Mouse (Mus musculus): ENCODE results near the gene Ndufv3. TPM values are rescaled to one million over a fixed set of nuclear protein-coding genes. Genes with fewer than 3 reads are reported as not detected.

The Ndufv3 gene
- polyA plus RNA-seq, 1 experiment from 2014 or later = 534 TPM

GRCm38 (mm10) chr17:31486616-31487198 is 33.2 kb upstream of the Ndufv3 start:
- Histone ChIP-seq H3K27me3 (replicated peaks; ENCODE audit: control insufficient read depth, insufficient read depth, low read length) (no peaks in the 10 kb centered on the region), H3K36me3 (ENCODE audit: control insufficient read depth, insufficient read depth) (no peaks in the 10 kb centered on the region), H3K9ac (ENCODE audit: low read depth, low read length) (no peak overlapping the region), H3K27ac (ENCODE audit: low read depth, low read length) (no peak overlapping the region), H3K4me1 (replicated peaks; ENCODE audit: control insufficient read depth, insufficient read depth, low read length) (no peaks in the 10 kb centered on the region; the same call in 1 of the 2 replicates), H3K4me3 (ENCODE audit: low read depth, low read length) (no peak overlapping the region), H3K4me2 (replicated peaks; ENCODE audit: low read depth) (no peak overlapping the region), H3K9me3 (ENCODE audit: control insufficient read depth) (no peaks in the 10 kb centered on the region)
- ATAC-seq = no peak
- WGBS = 80% methylated on average over 10 of the region's 10 CpGs
- TF ChIP-seq CTCF (IDR thresholded peaks at IDR 0.05; ENCODE audit: low read depth) = no peak

GRCm38 (mm10) chr17:31487433-31488060 is 32.4 kb upstream of the Ndufv3 start:
- no peak overlapping the region for H3K27ac ChIP-seq (ENCODE audit: low read depth, low read length)
- H3K27me3 ChIP-seq (replicated peaks; ENCODE audit: control insufficient read depth, insufficient read depth, low read length) = no peaks in the 10 kb centered on the region
- H3K4me1 ChIP-seq (replicated peaks; ENCODE audit: control insufficient read depth, insufficient read depth, low read length) = no peaks in the 10 kb centered on the region; the same call in 1 of the 2 replicates
- H3K9ac ChIP-seq (ENCODE audit: low read depth, low read length) = no peak overlapping the region
- H3K9me3 ChIP-seq (ENCODE audit: control insufficient read depth) = no peaks in the 10 kb centered on the region
- TF ChIP-seq CTCF (IDR thresholded peaks at IDR 0.05; ENCODE audit: low read depth) = no peak
- ATAC-seq = peak; percentile 54
- no peak overlapping the region for H3K4me3 ChIP-seq (ENCODE audit: low read depth, low read length)
- 25% methylated on average over 6 of the region's 6 CpGs for WGBS
- no peaks in the 10 kb centered on the region for H3K36me3 ChIP-seq (ENCODE audit: control insufficient read depth, insufficient read depth)
- no peak overlapping the region for H3K4me2 ChIP-seq (replicated peaks; ENCODE audit: low read depth)

GRCm38 (mm10) chr17:31491355-31491754 is 28.6 kb upstream of the Ndufv3 start:
- no peak overlapping the region for H3K27ac ChIP-seq (ENCODE audit: low read depth, low read length)
- no peak overlapping the region for H3K9ac ChIP-seq (ENCODE audit: low read depth, low read length)
- no peaks in the 10 kb centered on the region for H3K27me3 ChIP-seq (replicated peaks; ENCODE audit: control insufficient read depth, insufficient read depth, low read length)
- no peaks in the 10 kb centered on the region for H3K9me3 ChIP-seq (ENCODE audit: control insufficient read depth)
- H3K36me3 ChIP-seq (ENCODE audit: control insufficient read depth, insufficient read depth) = peaks cover 16% of the 10 kb centered on the region
- no peak for ATAC-seq
- no peak overlapping the region for H3K4me3 ChIP-seq (ENCODE audit: low read depth, low read length)
- no peak overlapping the region for H3K4me2 ChIP-seq (replicated peaks; ENCODE audit: low read depth)
- no peaks in the 10 kb centered on the region; the same call in 1 of the 2 replicates for H3K4me1 ChIP-seq (replicated peaks; ENCODE audit: control insufficient read depth, insufficient read depth, low read length)
- TF ChIP-seq CTCF (IDR thresholded peaks at IDR 0.05; ENCODE audit: low read depth) = no peak

GRCm38 (mm10) chr17:31492416-31492815 is 27.5 kb upstream of the Ndufv3 start:
- peak; percentile 99 for TF ChIP-seq CTCF (IDR thresholded peaks at IDR 0.05; ENCODE audit: low read depth)
- H3K36me3 ChIP-seq (ENCODE audit: control insufficient read depth, insufficient read depth) = peaks cover 24% of the 10 kb centered on the region
- H3K27me3 ChIP-seq (replicated peaks; ENCODE audit: control insufficient read depth, insufficient read depth, low read length) = no peaks in the 10 kb centered on the region
- no peak overlapping the region for H3K27ac ChIP-seq (ENCODE audit: low read depth, low read length)
- H3K9ac ChIP-seq (ENCODE audit: low read depth, low read length) = no peak overlapping the region
- ATAC-seq = 0 out of 2 replicates have a peak, but pooled peaks have one; percentile 26
- no peak overlapping the region for H3K4me2 ChIP-seq (replicated peaks; ENCODE audit: low read depth)
- 0% methylated on average over 2 of the region's 2 CpGs for WGBS
- H3K4me1 ChIP-seq (replicated peaks; ENCODE audit: control insufficient read depth, insufficient read depth, low read length) = no peaks in the 10 kb centered on the region; the same call in 1 of the 2 replicates
- H3K4me3 ChIP-seq (ENCODE audit: low read depth, low read length) = no peak overlapping the region
- H3K9me3 ChIP-seq (ENCODE audit: control insufficient read depth) = no peaks in the 10 kb centered on the region

GRCm38 (mm10) chr17:31494989-31495388 is 24.9 kb upstream of the Ndufv3 start:
- no peaks in the 10 kb centered on the region for H3K9me3 ChIP-seq (ENCODE audit: control insufficient read depth)
- whole genome bisulfite sequencing = 92% methylated on average over 1 of the region's 1 CpGs
- ATAC-seq = no peak

GRCm38 (mm10) chr17:31497726-31498125 is 22.2 kb upstream of the Ndufv3 start:
- WGBS = 87% methylated on average over 6 of the region's 6 CpGs
- Histone ChIP-seq H3K27me3 (replicated peaks; ENCODE audit: control insufficient read depth, insufficient read depth, low read length) (no peaks in the 10 kb centered on the region), H3K36me3 (ENCODE audit: control insufficient read depth, insufficient read depth) (peaks cover 61% of the 10 kb centered on the region), H3K4me1 (replicated peaks; ENCODE audit: control insufficient read depth, insufficient read depth, low read length) (no peaks in the 10 kb centered on the region), H3K4me2 (replicated peaks; ENCODE audit: low read depth) (no peak overlapping the region), H3K9me3 (ENCODE audit: control insufficient read depth) (no peaks in the 10 kb centered on the region), H3K27ac (ENCODE audit: low read depth, low read length) (no peak overlapping the region), H3K9ac (ENCODE audit: low read depth, low read length) (no peak overlapping the region), H3K4me3 (ENCODE audit: low read depth, low read length) (no peak overlapping the region)
- no peak for TF ChIP-seq CTCF (IDR thresholded peaks at IDR 0.05; ENCODE audit: low read depth)
- ATAC-seq = no peak

More at GRCm38 (mm10) chr17:31494989-31495388, 24.9 kb upstream of the Ndufv3 start:
- Histone ChIP-seq H3K27me3 (replicated peaks; ENCODE audit: control insufficient read depth, insufficient read depth, low read length) (no peaks in the 10 kb centered on the region), H3K9ac (ENCODE audit: low read depth, low read length) (no peak overlapping the region), H3K4me1 (replicated peaks; ENCODE audit: control insufficient read depth, insufficient read depth, low read length) (no peaks in the 10 kb centered on the region), H3K36me3 (ENCODE audit: control insufficient read depth, insufficient read depth) (peaks cover 50% of the 10 kb centered on the region), H3K4me2 (replicated peaks; ENCODE audit: low read depth) (no peak overlapping the region), H3K4me3 (ENCODE audit: low read depth, low read length) (no peak overlapping the region), H3K27ac (ENCODE audit: low read depth, low read length) (no peak overlapping the region)
- no peak for TF ChIP-seq CTCF (IDR thresholded peaks at IDR 0.05; ENCODE audit: low read depth)

All from intestine, postnatal 0 days (tissue).